Mouse (Mus musculus) heart, embryonic 10.5 days (tissue): Measurements from ENCODE around the gene Chd1. TPM values are rescaled to one million over a fixed set of nuclear protein-coding genes. Genes with fewer than 3 reads are reported as not detected.
"Not testable (repeated sequence)": the region's sequence is repeated elsewhere in the genome, so short reads cannot be mapped to it uniquely, and the experiment has no call there.

Experiments
- DNase-seq: peaks from one replicate; pipeline ENCODE4 v3.0.0-alpha.2; 2017; ENCODE audit warnings: low spot score
- H3K27ac ChIP-seq: fragments of 300-500 bp; sonication (generic); 2 replicates; pipeline ENCODE4 v1.5.1; 2016; ENCODE audit warnings: mild to moderate bottlenecking
- H3K27me3 ChIP-seq: fragments of 300-500 bp; sonication (generic); 2 replicates; pipeline ENCODE4 v1.6.1; 2016; ENCODE audit warnings: mild to moderate bottlenecking; ENCODE audit not compliant: poor library complexity, insufficient read depth, severe bottlenecking
- H3K36me3 ChIP-seq: fragments of 300-500 bp; sonication (generic); 2 replicates; pipeline ENCODE4 v1.6.1; 2016; ENCODE audit warnings: mild to moderate bottlenecking, moderate library complexity
- H3K4me1 ChIP-seq: fragments of 300-500 bp; sonication (generic); 2 replicates; pipeline ENCODE4 v1.6.1; 2016; ENCODE audit warnings: mild to moderate bottlenecking
- H3K4me3 ChIP-seq: fragments of 300-500 bp; sonication (generic); 2 replicates; pipeline ENCODE4 v1.5.1; 2016; ENCODE audit warnings: mild to moderate bottlenecking, moderate library complexity
- H3K9me3 ChIP-seq: fragments of 300-500 bp; sonication (generic); 2 replicates; pipeline ENCODE4 v1.6.1; 2016; ENCODE audit warnings: mild to moderate bottlenecking, moderate library complexity
- WGBS: fragments of 180-500 bp; shearing (Covaris S2); methylation state at CpG from one replicate; pipeline ENCODE4 v1.1.7; 2016; 5-methylcytosine and 5-hydroxymethylcytosine counted together
- polyA plus RNA-seq: library from polyadenylated mRNA; unstranded; fragments of >200 nt; fragmentation: Nextera tagmentation; extraction: Ambion mirVana; gene quantifications from 2 replicates; pipeline ENCODE4 v1.2.1, GENCODE M21; 2016

The Chd1 gene
- polyA plus RNA-seq, 1 experiment from 2014 or later = 33.0 TPM

DNA sequence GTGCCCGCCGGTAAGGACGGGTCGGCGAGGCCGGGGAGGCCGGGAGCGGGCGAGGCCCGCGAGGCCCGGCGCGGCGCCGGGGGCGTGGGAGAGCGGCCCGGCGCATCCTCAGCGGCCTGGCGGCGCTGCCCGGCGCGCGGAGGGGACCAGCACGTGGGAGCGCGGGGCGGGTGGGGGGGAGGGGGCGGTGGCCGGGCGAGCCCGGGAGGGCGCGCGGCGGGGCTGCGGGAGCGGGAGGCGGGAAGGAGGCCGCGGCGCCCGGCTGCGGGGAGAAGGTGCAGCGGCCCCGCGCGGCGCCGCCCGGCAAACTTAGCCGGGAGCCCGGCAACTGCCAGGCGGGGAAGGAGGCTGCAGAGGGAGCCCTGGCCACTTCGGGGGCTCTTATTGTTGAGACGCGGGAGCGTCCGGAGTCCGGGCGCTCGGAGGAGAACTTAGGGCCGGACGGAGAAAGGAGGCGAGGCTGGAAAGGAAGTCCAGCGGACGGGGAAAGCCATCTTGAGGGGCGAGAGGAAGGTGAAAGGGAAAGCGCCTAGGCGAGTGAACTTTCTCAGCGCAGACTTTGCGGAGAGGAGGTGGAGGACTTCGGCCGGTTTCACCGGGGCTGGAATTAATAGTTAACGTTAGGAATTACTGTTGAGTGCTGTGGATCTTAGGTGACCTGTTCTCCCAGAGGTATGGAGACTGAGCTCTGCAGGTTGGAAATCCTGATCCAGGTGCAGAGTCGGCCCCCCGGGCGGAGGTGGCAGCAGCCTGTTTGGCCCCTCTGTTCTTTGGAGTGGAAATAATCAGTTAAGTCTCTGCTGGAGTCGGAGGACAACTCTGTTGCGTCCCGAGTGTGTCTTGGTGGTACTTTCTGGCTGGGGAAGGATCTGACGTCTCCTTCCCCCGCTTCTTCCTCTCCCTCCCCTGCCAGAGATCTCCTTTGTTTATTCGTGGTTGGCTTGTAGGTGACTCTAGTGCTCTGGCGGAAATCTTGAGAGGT is 827 bp downstream of the Chd1 start:
- WGBS = 2% methylated on average over 88 of the region's 89 CpGs
- Histone ChIP-seq H3K27me3 (no peaks in the 10 kb centered on the region), H3K27ac (peak overlapping the region; percentile 98), H3K4me3 (peak overlapping the region; percentile 93), H3K9me3 (no peaks in the 10 kb centered on the region), H3K36me3 (peaks cover 19% of the 10 kb centered on the region), H3K4me1 (peaks cover 4% of the 10 kb centered on the region; the same call in 1 of the 2 replicates)
- peak; percentile 79 for DNase-seq

DNA sequence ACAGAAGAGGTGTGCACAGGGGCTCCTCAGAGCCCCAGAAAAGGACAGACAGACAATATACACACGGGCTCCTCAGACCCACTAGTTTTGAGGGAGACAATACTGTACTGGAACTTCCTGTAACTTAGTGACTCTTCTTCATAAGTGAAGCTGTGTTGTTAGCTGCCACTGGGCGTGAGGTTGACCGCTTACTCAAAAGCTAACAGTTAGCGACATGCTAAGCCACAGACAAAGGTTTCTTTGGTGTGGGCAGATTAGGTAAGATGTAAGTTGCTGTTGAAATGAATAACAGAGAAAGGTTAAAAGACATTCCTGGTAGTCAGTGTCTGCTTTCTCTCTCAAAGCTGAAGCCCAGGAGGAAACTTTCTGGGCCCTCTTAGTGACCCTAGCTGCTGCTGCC is 9.7 kb downstream of the Chd1 start:
- H3K4me1 ChIP-seq = no peaks in the 10 kb centered on the region
- H3K36me3 ChIP-seq = peaks cover 28% of the 10 kb centered on the region
- WGBS = 83% methylated on average over 4 of the region's 4 CpGs
- no peaks in the 10 kb centered on the region for H3K9me3 ChIP-seq
- DNase-seq = no peak
- H3K4me3 ChIP-seq = no peak overlapping the region
- H3K27ac ChIP-seq = no peak overlapping the region
- H3K27me3 ChIP-seq = no peaks in the 10 kb centered on the region

DNA sequence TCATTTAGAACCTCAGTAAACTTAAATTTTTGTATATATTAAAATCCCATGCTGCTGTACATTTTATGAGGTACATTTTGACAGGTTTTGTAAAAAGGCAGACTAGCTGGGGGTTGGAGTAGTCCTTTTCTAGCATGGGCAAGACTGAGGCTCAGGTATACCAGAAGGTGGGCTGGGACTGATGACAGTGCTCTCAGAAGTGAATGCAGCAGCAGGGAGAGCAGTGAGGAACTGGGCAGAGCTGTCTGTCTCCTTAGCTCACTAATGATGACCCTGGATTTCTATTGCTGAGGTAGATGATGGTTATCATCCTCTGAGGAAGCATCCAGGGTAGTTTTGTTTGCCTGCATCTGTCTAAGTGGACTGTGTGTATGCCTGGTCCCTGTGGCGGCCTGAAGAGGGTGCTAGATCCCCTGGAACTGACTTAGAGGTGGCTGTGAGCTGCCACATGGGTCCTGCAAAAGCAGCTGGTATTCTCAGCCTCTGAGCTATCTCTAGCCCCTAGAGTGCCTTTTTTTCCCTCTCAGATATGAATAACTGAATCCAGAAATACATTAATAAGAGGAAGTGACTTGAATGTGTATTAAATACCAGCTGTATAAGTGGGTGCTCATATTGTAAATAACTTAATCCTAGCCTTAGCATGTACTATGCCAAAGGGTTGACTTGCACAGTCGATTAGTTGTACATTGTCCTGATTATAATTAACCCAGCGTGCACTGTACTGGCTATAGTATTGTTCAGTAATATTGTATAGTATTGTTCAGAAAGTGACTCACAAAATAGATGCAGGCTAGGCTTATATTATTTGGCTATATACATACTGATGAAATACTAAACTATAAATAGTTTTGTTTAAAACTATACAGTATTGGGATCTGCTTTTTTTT is 10.5 kb downstream of the Chd1 start:
- WGBS = 73% methylated on average over 3 of the region's 3 CpGs
- Histone ChIP-seq H3K4me1 (no peaks in the 10 kb centered on the region), H3K27me3 (no peaks in the 10 kb centered on the region), H3K4me3 (no peak overlapping the region), H3K36me3 (peaks cover 27% of the 10 kb centered on the region), H3K9me3 (no peaks in the 10 kb centered on the region), H3K27ac (no peak overlapping the region)
- no peak for DNase-seq

DNA sequence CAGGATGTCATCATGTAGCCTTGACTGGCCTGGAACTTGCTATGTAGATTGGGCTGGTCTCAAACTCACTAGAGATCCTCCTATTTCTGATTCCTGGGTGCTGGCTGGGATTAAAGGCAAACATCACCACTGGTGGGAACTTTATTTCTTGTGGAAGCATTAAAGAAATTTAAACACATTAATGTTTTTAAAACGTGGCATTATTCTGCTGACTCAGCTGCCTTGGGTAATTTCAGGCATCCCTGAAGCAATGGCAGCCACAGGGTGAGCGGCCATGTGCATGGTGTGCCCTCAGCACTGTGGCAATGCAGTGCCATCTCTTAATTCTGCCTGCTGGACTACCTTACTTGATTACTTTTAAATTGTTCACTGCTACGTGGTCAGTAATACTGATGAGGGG is 11.2 kb downstream of the Chd1 start:
- peaks cover 30% of the 10 kb centered on the region for H3K36me3 ChIP-seq
- no peaks in the 10 kb centered on the region for H3K9me3 ChIP-seq
- no peak for DNase-seq
- WGBS = 89% methylated on average over 3 of the region's 3 CpGs
- no peaks in the 10 kb centered on the region for H3K27me3 ChIP-seq
- H3K4me3 ChIP-seq = no peak overlapping the region
- H3K4me1 ChIP-seq = no peaks in the 10 kb centered on the region
- H3K27ac ChIP-seq = no peak overlapping the region

DNA sequence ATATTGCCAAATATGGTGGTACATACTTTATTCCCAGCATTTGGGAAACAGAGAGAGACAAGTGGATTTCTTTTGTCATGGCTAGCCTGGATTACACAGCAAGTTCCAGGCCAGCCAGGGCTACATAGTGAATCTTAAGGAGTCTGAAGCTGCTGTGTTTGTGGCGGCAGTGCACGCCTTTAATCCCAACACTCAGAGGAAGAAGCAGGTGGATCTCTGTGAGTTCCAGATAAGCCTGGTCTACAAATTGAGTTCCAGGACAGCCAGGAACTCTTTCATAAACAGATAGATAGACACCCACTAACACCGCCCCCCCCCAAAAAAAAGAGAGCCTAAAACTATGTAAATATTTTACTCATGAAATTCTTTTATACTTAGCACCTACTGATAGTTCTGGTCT is 16.1 kb downstream of the Chd1 start:
- Histone ChIP-seq H3K36me3 (peaks cover 34% of the 10 kb centered on the region), H3K4me1 (no peaks in the 10 kb centered on the region), H3K27me3 (no peaks in the 10 kb centered on the region), H3K27ac (no peak overlapping the region), H3K9me3 (no peaks in the 10 kb centered on the region), H3K4me3 (no peak overlapping the region)
- DNase-seq = no peak
- WGBS = 86% methylated on average over 3 of the region's 3 CpGs

DNA sequence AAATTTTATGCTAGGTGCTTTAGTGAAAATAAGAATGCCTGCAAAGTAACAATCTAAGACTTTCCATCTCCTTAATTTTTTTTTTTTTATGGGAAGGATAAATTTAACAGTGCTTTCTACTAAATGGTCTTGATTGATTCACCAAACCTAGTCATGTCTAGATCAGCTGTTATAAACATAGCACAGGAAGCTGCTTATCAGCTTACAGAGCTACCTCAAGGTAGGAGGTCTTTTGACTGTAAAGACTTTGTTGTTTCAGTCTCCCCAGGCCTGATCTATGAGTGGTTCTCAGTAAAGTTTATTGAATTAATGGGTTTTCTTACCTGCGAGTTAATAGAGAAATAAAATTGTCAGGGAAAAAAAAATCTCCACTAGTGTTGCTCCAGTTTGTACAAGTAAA is 18.5 kb downstream of the Chd1 start:
- Histone ChIP-seq H3K4me3 (no peak overlapping the region), H3K27me3 (no peaks in the 10 kb centered on the region), H3K27ac (no peak overlapping the region), H3K4me1 (no peaks in the 10 kb centered on the region), H3K36me3 (peaks cover 51% of the 10 kb centered on the region), H3K9me3 (no peaks in the 10 kb centered on the region)
- DNase-seq = no peak
- 84% methylated on average over 1 of the region's 1 CpGs for WGBS

DNA sequence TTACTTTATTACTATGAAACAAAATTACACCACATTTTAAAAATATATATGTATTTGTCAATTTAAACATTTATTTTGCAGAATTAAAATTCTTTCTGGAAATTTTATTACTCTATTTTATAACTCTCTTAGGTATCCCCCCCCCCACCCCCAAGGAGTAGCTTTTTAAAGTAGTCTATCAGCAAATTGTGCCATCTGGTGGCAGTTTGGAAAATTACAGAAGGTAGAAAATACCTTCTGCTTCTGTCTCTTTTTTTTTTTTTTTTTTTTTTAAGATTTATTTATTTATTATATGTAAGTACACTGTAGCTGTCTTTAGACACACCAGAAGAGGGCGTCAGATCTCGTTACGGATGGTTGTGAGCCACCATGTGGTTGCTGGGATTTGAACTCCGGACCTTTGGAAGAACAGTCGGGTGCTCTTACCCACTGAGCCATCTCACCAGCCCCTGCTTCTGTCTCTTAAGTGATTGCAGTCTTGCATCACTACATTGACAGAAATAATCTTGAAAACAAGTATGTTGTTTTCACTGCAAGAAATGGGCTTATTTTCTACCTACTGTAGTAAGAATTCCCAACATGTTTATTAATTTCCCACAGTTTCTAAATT is 19.2 kb downstream of the Chd1 start:
- H3K9me3 ChIP-seq, H3K27me3 ChIP-seq, H3K4me3 ChIP-seq, H3K4me1 ChIP-seq, H3K27ac ChIP-seq, DNase-seq: not testable (repeated sequence)
- WGBS = 78% methylated on average over 5 of the region's 5 CpGs
- H3K36me3 ChIP-seq = peaks cover 56% of the 10 kb centered on the region

DNA sequence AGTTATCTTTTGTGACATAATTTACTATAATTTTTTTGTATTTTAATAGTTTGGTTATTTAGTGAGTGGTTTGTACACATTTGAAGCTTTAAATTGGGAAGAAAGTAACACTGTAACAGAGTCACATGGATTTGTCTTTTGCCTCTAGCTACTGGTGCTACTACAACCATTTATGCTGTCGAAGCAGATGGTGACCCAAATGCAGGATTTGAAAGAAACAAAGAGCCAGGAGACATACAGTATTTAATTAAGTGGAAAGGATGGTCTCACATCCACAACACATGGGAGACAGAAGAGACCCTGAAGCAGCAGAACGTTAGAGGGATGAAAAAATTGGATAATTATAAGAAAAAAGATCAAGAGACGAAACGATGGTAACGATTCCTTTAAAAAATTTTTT is 26.9 kb downstream of the Chd1 start:
- DNase-seq = no peak
- no peaks in the 10 kb centered on the region for H3K27me3 ChIP-seq
- no peak overlapping the region for H3K4me3 ChIP-seq
- no peaks in the 10 kb centered on the region for H3K9me3 ChIP-seq
- H3K4me1 ChIP-seq = no peaks in the 10 kb centered on the region
- H3K36me3 ChIP-seq = peaks cover 82% of the 10 kb centered on the region
- WGBS = 91% methylated on average over 5 of the region's 5 CpGs
- H3K27ac ChIP-seq = no peak overlapping the region

DNA sequence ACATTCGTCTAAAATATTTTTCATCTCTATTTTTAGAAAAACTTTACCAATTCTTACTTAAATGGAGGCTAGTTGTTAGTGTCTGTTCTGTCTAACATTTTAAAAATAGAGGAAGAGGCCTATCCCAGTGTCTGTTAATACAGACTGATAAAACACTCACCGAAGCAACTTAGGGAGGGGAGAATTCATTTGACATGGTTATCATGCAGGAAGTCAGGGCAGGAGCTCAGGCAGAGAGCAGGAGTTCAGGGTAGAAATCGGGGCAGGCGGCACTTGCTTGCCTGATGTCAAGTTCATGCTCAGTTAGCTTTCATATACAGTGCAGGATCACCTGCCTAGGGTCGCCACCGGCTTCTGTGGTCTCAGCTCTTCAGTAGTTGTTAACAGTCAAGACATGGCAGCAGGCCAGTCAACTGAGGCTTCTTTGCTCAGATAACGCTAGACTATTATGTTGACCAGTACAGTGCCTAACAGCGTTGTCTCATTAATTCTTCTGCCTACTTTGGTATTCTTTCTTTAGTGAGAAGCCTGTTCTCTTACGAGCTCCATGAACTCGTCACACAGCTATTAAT is 32.7 kb downstream of the Chd1 start:
- H3K27ac ChIP-seq = no peak overlapping the region
- WGBS = 83% methylated on average over 10 of the region's 10 CpGs
- no peaks in the 10 kb centered on the region for H3K27me3 ChIP-seq
- H3K4me1 ChIP-seq = no peaks in the 10 kb centered on the region
- H3K36me3 ChIP-seq = peaks cover 67% of the 10 kb centered on the region
- no peak for DNase-seq
- H3K4me3 ChIP-seq = no peak overlapping the region
- H3K9me3 ChIP-seq = no peaks in the 10 kb centered on the region

DNA sequence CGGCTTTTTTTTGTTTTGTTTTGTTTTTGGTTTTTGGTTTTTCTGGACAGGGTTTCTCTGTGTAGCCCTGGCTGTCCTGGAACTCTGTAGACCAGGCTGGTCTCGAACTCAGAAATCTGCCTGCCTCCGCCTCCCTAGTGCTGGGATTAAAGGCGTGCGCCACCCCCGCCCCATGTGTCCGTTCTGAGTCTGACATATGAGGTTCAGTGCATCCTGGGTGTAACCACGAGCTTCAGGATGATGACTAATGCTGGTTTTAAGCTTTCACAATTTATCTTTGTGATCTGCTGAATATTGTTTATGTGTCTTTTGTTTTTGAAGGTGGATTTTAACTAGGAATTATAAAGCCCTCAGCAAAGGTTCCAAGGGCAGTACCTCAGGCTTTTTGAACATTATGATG is 37.1 kb downstream of the Chd1 start:
- WGBS = 90% methylated on average over 8 of the region's 8 CpGs

DNA sequence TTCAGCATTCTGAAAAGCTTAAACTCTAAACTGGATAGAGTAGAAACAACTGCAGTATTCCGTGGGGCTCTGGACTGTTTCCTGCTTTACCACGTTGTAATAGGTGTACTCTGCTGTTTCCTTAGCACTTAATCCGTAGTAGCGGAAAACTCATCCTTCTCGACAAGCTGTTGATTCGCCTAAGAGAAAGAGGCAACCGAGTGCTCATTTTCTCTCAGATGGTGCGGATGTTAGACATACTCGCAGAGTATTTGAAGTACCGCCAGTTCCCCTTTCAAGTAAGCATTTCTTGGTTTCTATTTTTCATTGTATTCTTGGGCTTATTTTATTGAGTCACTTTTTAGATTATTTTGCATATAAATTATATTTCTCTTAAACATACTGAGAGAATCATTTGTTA is 38.2 kb downstream of the Chd1 start:
- Histone ChIP-seq H3K4me3 (no peak overlapping the region), H3K9me3 (no peaks in the 10 kb centered on the region), H3K27me3 (no peaks in the 10 kb centered on the region), H3K36me3 (peaks cover 64% of the 10 kb centered on the region), H3K4me1 (no peaks in the 10 kb centered on the region), H3K27ac (no peak overlapping the region)
- 87% methylated on average over 10 of the region's 10 CpGs for WGBS
- DNase-seq = no peak

More for the DNA sequence above, 37.1 kb downstream of the Chd1 start:
- Histone ChIP-seq H3K4me1 (no peaks in the 10 kb centered on the region), H3K36me3 (peaks cover 63% of the 10 kb centered on the region), H3K9me3 (no peaks in the 10 kb centered on the region), H3K27me3 (no peaks in the 10 kb centered on the region), H3K4me3 (no peak overlapping the region), H3K27ac (no peak overlapping the region)
- no peak for DNase-seq

DNA sequence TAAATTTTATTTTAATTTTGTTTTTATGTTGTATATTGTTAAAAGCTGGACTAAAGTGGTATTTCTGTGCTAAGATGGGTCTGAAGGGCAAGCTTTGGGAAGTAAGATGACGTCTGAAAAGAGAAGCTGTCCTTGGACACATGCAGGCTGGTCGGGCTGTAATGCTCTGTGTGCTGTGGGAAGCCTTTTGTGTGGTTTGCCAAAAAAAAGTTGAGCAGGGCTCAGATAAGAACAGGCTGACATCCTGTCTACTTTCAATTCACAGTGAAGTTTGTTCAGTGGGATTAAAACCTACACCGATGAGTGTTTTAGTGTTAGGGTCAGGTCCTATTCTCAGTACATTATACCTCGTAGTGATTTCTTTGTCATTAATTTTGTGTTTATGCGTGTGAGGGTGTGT is 38.6 kb downstream of the Chd1 start:
- Histone ChIP-seq H3K27me3 (no peaks in the 10 kb centered on the region), H3K4me1 (no peaks in the 10 kb centered on the region), H3K27ac (no peak overlapping the region), H3K4me3 (no peak overlapping the region), H3K9me3 (no peaks in the 10 kb centered on the region), H3K36me3 (peaks cover 65% of the 10 kb centered on the region)
- 73% methylated on average over 5 of the region's 5 CpGs for WGBS
- no peak for DNase-seq
